Mouse (Mus musculus): Measurements from ENCODE around the gene Arf1. TPM values are rescaled to one million over a fixed set of nuclear protein-coding genes. Genes with fewer than 3 reads are reported as not detected.

The Arf1 gene
- total RNA-seq (2023): 100 to 1,000 TPM; 301 to 303 TPM

GRCm38 (mm10) chr11:59228122-59228953 lies at the start of gene Arf1:
Arf1 (minus strand) TSS chr11:59228270.

GRCm38 (mm10) chr11:59208153-59208831 lies 19.8 kb downstream of the Arf1 start, which contains the start of gene 2310033P09Rik:
2310033P09Rik (plus strand) TSS chr11:59208321.

GRCm38 (mm10) chr11:59202081-59202995 lies 25.7 kb downstream of the Arf1 start, which contains the start of gene Mrpl55:
Mrpl55 (plus strand) TSS chr11:59202486.

GRCm38 (mm10) chr11:59192059-59192386 lies 36.0 kb downstream of the Arf1 start, which contains the start of gene Guk1:
Guk1 (minus strand) TSS chr11:59192212.

GRCm38 (mm10) chr11:59182864-59183331 lies 45.2 kb downstream of the Arf1 start, which contains the start of gene Gjc2:
Gjc2 (minus strand) TSS chr11:59183213.

GRCm38 (mm10) chr11:59163255-59164236 lies 64.5 kb downstream of the Arf1 start, which contains the start of gene Iba57:
Iba57 (minus strand) TSS chr11:59163739.

Other genes starting within 250 kb of the Arf1 start
- gene Obscn, start 91.9 kb downstream of the Arf1 start, total RNA-seq (2023): under 1 TPM; 0.04 to 0.35 TPM
- gene Iba57, start 64.5 kb downstream of the Arf1 start, total RNA-seq (2023): 1 to 10 TPM; 6.0 to 6.7 TPM
- gene Gjc2, start 45.1 kb downstream of the Arf1 start, total RNA-seq (2023): not detected
- gene Guk1, start 36.1 kb downstream of the Arf1 start, total RNA-seq (2023): 10 to 100 TPM; 14.9 to 22.7 TPM
- gene Mrpl55, start 25.8 kb downstream of the Arf1 start, total RNA-seq (2023): 10 to 100 TPM; 10.7 to 14.2 TPM
- 10 to 100 TPM; 13.4 to 14.8 TPM for gene 2310033P09Rik, start 19.9 kb downstream of the Arf1 start, total RNA-seq (2023)
- not detected for gene Wnt3a, start 62.5 kb upstream of the Arf1 start, total RNA-seq (2023)
- not detected for gene Wnt9a, start 78.7 kb upstream of the Arf1 start, total RNA-seq (2023)
- not detected for gene Prss38, start 147.4 kb upstream of the Arf1 start, total RNA-seq (2023)
- 1 to 10 TPM; 1.0 to 2.3 TPM for gene Jmjd4, start 221.8 kb upstream of the Arf1 start, total RNA-seq (2023)
- 1 to 10 TPM; 4.0 to 4.9 TPM for gene Snap47, start 222.9 kb upstream of the Arf1 start, total RNA-seq (2023)
- under 1 TPM; 0.42 to 0.46 TPM for gene Zfp867, start 244.2 kb upstream of the Arf1 start, total RNA-seq (2023)